Mouse (Mus musculus) thymus, adult 2 months (tissue): ENCODE data around the gene Rhbdf2.

Source experiments
- CTCF ChIP-seq: fragments of 200-500 bp; IDR thresholded peaks from 2 replicates; pipeline ENCODE4 v1.5.1; 2012; ENCODE audit warnings: mild to moderate bottlenecking, control low read depth, low read length, moderate library complexity, borderline replicate concordance; ENCODE audit not compliant: control insufficient read depth, poor library complexity, insufficient read depth; ENCODE audit errors: extremely low read depth
- POLR2A ChIP-seq: fragments of 200-500 bp; IDR thresholded peaks from 2 replicates; pipeline ENCODE4 v1.6.1; 2012; ENCODE audit warnings: mild to moderate bottlenecking, low read length, control low read depth, moderate library complexity; ENCODE audit not compliant: control insufficient read depth, poor library complexity, insufficient read depth; ENCODE audit errors: extremely low read depth

DNA sequence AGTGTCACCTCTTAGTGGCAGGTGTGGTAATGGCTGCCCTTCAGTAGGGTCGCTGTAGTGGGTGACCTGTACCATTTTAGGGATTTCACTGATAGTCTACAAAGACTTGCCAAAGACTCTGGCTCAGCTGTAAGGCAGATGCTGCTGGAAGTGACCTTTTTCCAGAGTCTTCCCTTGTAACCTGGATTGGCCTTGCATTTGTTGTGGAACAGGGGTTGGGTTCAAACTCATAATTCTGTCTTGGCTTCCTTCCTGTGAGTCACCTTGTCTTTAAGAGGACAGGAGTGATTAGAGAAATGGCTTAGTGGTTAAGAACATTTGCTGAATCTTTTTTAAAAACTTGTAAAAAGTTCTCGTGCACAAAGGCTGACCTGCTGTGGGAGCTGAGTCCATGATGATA, 46.6 kb upstream of the Rhbdf2 start:
- no peak for TF ChIP-seq CTCF
- TF ChIP-seq POLR2A = no peak
